In genomic region chr17:25410786-25411185, GRCm38 (mm10) we compare ENCODE assay signal across 14 mouse cellular contexts. TPM values are rescaled to one million over a fixed set of nuclear protein-coding genes. Genes with fewer than 3 reads are reported as not detected.
DNase-seq lines count a peak whose midpoint lies in the region; ATAC-seq lines count a peak whose summit lies in the region.
"Had no signal": no experiment of that assay in that cellular context is flagged by ENCODE, and none has a peak within 500 bp of the region (broad histone marks: within the 10 kb centered on the region; RNA-seq: fewer than 3 reads in every experiment).

No protein-coding gene starts in this region.

- H3K27me3 ChIP-seq in heart, embryonic 10.5 days (ENCODE audit: insufficient read depth, poor library complexity, severe bottlenecking): no peaks in the 10 kb centered on the region
- 0 out of 2 replicates have a peak, but pooled peaks cover 3% of the 10 kb centered on the region for H3K27me3 ChIP-seq in midbrain, embryonic 13.5 days
- 0 out of 2 replicates have a peak, but pooled peaks cover 5% of the 10 kb centered on the region for H3K27me3 ChIP-seq in midbrain, embryonic 10.5 days (ENCODE audit: low read depth, poor library complexity, severe bottlenecking)
- no peaks in the 10 kb centered on the region for H3K27me3 ChIP-seq in hindbrain, embryonic 12.5 days
- H3K27me3 ChIP-seq in neural tube, embryonic 14.5 days (ENCODE audit: control insufficient read depth, insufficient read depth, low read length): no peaks in the 10 kb centered on the region

- peaks cover 82% of the 10 kb centered on the region for H3K4me1 ChIP-seq in heart, embryonic 10.5 days
- H3K4me1 ChIP-seq in midbrain, embryonic 13.5 days (replicated peaks): peaks cover 80% of the 10 kb centered on the region
- peaks cover 74% of the 10 kb centered on the region for H3K4me1 ChIP-seq in midbrain, embryonic 10.5 days
- peaks cover 68% of the 10 kb centered on the region for H3K4me1 ChIP-seq in hindbrain, embryonic 12.5 days
- peaks cover 44% of the 10 kb centered on the region for H3K4me1 ChIP-seq in neural tube, embryonic 14.5 days (ENCODE audit: control insufficient read depth, insufficient read depth, low read length)

- H3K4me3 ChIP-seq in heart, embryonic 10.5 days: peak overlapping the region; percentile 18; the same call in 1 of the 2 replicates
- no peak overlapping the region for H3K4me3 ChIP-seq in midbrain, embryonic 13.5 days (replicated peaks)
- no peak overlapping the region for H3K4me3 ChIP-seq in midbrain, embryonic 10.5 days
- H3K4me3 ChIP-seq in hindbrain, embryonic 12.5 days: no peak overlapping the region
- H3K4me3 ChIP-seq in neural tube, embryonic 14.5 days (ENCODE audit: low read depth, low read length): no peak overlapping the region

- no peak overlapping the region for H3K4me2 ChIP-seq in midbrain, embryonic 13.5 days (replicated peaks)
- no peak overlapping the region for H3K4me2 ChIP-seq in hindbrain, embryonic 12.5 days (replicated peaks)
- H3K4me2 ChIP-seq in neural tube, embryonic 14.5 days (ENCODE audit: low read depth, low read length): no peak overlapping the region

- H3K9ac ChIP-seq in midbrain, embryonic 13.5 days (replicated peaks): peak overlapping the region; percentile 1; the same call in 1 of the 2 replicates
- no peak overlapping the region for H3K9ac ChIP-seq in hindbrain, embryonic 12.5 days
- H3K9ac ChIP-seq in neural tube, embryonic 14.5 days (replicated peaks; ENCODE audit: low read depth, low read length): no peak overlapping the region

- WGBS in heart, embryonic 10.5 days: 53% methylated on average over 7 of the region's 7 CpGs
- 40% methylated on average over 7 of the region's 7 CpGs for WGBS in midbrain, embryonic 13.5 days
- WGBS in midbrain, embryonic 10.5 days: 68% methylated on average over 7 of the region's 7 CpGs
- 42% methylated on average over 7 of the region's 7 CpGs for WGBS in hindbrain, embryonic 12.5 days
- WGBS in neural tube, embryonic 14.5 days: 25% methylated on average over 7 of the region's 7 CpGs

- intact Hi-C loops in heart, postnatal 10 days (cut with DNase I): no loop called here

- no peak for DNase-seq in heart, embryonic 10.5 days (ENCODE audit: low spot score)
- DNase-seq in heart, postnatal 10 days: no peak
- DNase-seq in midbrain, embryonic 10.5 days (ENCODE audit: low spot score): no peak
- no peak for DNase-seq in thymus, postnatal 25 days
- no peak for DNase-seq in layer of hippocampus, postnatal 14 days (ENCODE audit: low spot score in 2 of 2)
- DNase-seq: kidney, adult 2 months; lung, postnatal 14 days had no signal

- peaks cover 8% of the 10 kb centered on the region; the same call in 1 of the 2 replicates for H3K36me3 ChIP-seq in heart, embryonic 10.5 days
- H3K36me3 ChIP-seq in midbrain, embryonic 13.5 days: no peaks in the 10 kb centered on the region
- H3K36me3 ChIP-seq in midbrain, embryonic 10.5 days: no peaks in the 10 kb centered on the region
- H3K36me3 ChIP-seq in hindbrain, embryonic 12.5 days: no peaks in the 10 kb centered on the region
- H3K36me3 ChIP-seq in neural tube, embryonic 14.5 days (ENCODE audit: control insufficient read depth, insufficient read depth, low read length): no peaks in the 10 kb centered on the region

- ATAC-seq in midbrain, embryonic 13.5 days: no peak
- no peak for ATAC-seq in hindbrain, embryonic 12.5 days (ENCODE audit: low FRiP score)
- no peak for ATAC-seq in neural tube, embryonic 14.5 days (ENCODE audit: low read depth)

- peak overlapping the region; percentile 85 for H3K27ac ChIP-seq in heart, embryonic 10.5 days
- H3K27ac ChIP-seq in midbrain, embryonic 13.5 days: peak overlapping the region; percentile 52
- no peak overlapping the region for H3K27ac ChIP-seq in midbrain, embryonic 10.5 days (replicated peaks)
- peak overlapping the region; percentile 64 for H3K27ac ChIP-seq in hindbrain, embryonic 12.5 days
- peak overlapping the region; percentile 60; the same call in 1 of the 2 replicates for H3K27ac ChIP-seq in neural tube, embryonic 14.5 days (ENCODE audit: low read depth, low read length)

- 0 out of 2 replicates have a peak, but pooled peaks cover 2% of the 10 kb centered on the region for H3K9me3 ChIP-seq in heart, embryonic 10.5 days
- H3K9me3 ChIP-seq in midbrain, embryonic 13.5 days: no peaks in the 10 kb centered on the region
- no peaks in the 10 kb centered on the region for H3K9me3 ChIP-seq in midbrain, embryonic 10.5 days (replicated peaks)
- H3K9me3 ChIP-seq in hindbrain, embryonic 12.5 days (replicated peaks): no peaks in the 10 kb centered on the region
- no peaks in the 10 kb centered on the region for H3K9me3 ChIP-seq in neural tube, embryonic 14.5 days (ENCODE audit: control insufficient read depth, low read length)

RNA-seq across cellular contexts. Expression of gene Cacna1h, which starts 22.8 kb away (rescaled TPM):
- polyA plus RNA-seq in heart, embryonic 10.5 days (2016; fragmentation: Nextera tagmentation; extraction: Ambion mirVana): 11.1 and 11.8 TPM in 2 replicates
- 1 to 10 TPM; 7.9 to 8.4 TPM for total RNA-seq in heart, postnatal 10 days (2021)
- 8.6 and 11.5 TPM in 2 replicates for polyA plus RNA-seq in midbrain, embryonic 13.5 days (2015; fragmentation: Nextera tagmentation; extraction: Ambion mirVana)
- polyA plus RNA-seq in midbrain, embryonic 10.5 days (2016; fragmentation: Nextera tagmentation; extraction: Ambion mirVana): 2.1 and 3.6 TPM in 2 replicates
- 12.5 and 12.7 TPM in 2 replicates for polyA plus RNA-seq in hindbrain, embryonic 12.5 days (2016; fragmentation: Nextera tagmentation; extraction: Ambion mirVana)
- polyA plus RNA-seq in neural tube, embryonic 14.5 days (2014; fragmentation: Nextera tagmentation; extraction: Ambion mirVana): 12.3 and 12.8 TPM in 2 replicates
- 10 to 100 TPM; 80.9 to 98.4 TPM for total RNA-seq in layer of hippocampus, postnatal 14 days (2021)
- total RNA-seq: liver, adult 2 months had no signal

RNA-seq across cellular contexts. Expression of gene Tpsg1, which starts 41.7 kb away (rescaled TPM):
- 0.54 TPM in 1 of 2 replicates, not detected in the other for polyA plus RNA-seq in heart, embryonic 10.5 days (2016; fragmentation: Nextera tagmentation; extraction: Ambion mirVana)
- not detected for total RNA-seq in heart, postnatal 10 days (2021)
- polyA plus RNA-seq in midbrain, embryonic 13.5 days (2015; fragmentation: Nextera tagmentation; extraction: Ambion mirVana): 1.1 TPM in 1 of 2 replicates, not detected in the other
- polyA plus RNA-seq in midbrain, embryonic 10.5 days (2016; fragmentation: Nextera tagmentation; extraction: Ambion mirVana): not detected in 2 replicates
- polyA plus RNA-seq in hindbrain, embryonic 12.5 days (2016; fragmentation: Nextera tagmentation; extraction: Ambion mirVana): 0.86 TPM in 1 of 2 replicates, not detected in the other
- polyA plus RNA-seq in neural tube, embryonic 14.5 days (2014; fragmentation: Nextera tagmentation; extraction: Ambion mirVana): 1.1 and 1.6 TPM in 2 replicates
- total RNA-seq in layer of hippocampus, postnatal 14 days (2021): not detected
- total RNA-seq: common myeloid progenitor, adult 5-6 weeks; liver, adult 2 months had no signal
- polyA plus RNA-seq: kidney, adult 2 months; liver, adult 2 months had no signal

RNA-seq across cellular contexts. Expression of gene Tekt4, which starts 43.6 kb away (rescaled TPM):
- 0.55 and 0.84 TPM in 2 replicates for polyA plus RNA-seq in heart, embryonic 10.5 days (2016; fragmentation: Nextera tagmentation; extraction: Ambion mirVana)
- total RNA-seq in heart, postnatal 10 days (2021): not detected
- polyA plus RNA-seq in midbrain, embryonic 13.5 days (2015; fragmentation: Nextera tagmentation; extraction: Ambion mirVana): 0.50 and 0.81 TPM in 2 replicates
- polyA plus RNA-seq in midbrain, embryonic 10.5 days (2016; fragmentation: Nextera tagmentation; extraction: Ambion mirVana): 0.17 and 0.38 TPM in 2 replicates
- polyA plus RNA-seq in hindbrain, embryonic 12.5 days (2016; fragmentation: Nextera tagmentation; extraction: Ambion mirVana): 1.0 and 1.7 TPM in 2 replicates
- polyA plus RNA-seq in neural tube, embryonic 14.5 days (2014; fragmentation: Nextera tagmentation; extraction: Ambion mirVana): 0.83 and 0.98 TPM in 2 replicates
- total RNA-seq in layer of hippocampus, postnatal 14 days (2021): 1 to 10 TPM; 3.3 to 4.6 TPM
- total RNA-seq: common myeloid progenitor, adult 5-6 weeks; gastrocnemius, postnatal 4 days; liver, adult 2 months had no signal
- polyA plus RNA-seq: liver, adult 2 months; stomach, embryonic 14.5 days had no signal

RNA-seq across cellular contexts. Expression of gene Tpsb2, which starts 44.7 kb away (rescaled TPM):
- polyA plus RNA-seq in heart, embryonic 10.5 days (2016; fragmentation: Nextera tagmentation; extraction: Ambion mirVana): not detected in 2 replicates
- 1 to 10 TPM; 6.0 to 6.7 TPM for total RNA-seq in heart, postnatal 10 days (2021)
- not detected in 2 replicates for polyA plus RNA-seq in midbrain, embryonic 13.5 days (2015; fragmentation: Nextera tagmentation; extraction: Ambion mirVana)
- not detected in 2 replicates for polyA plus RNA-seq in midbrain, embryonic 10.5 days (2016; fragmentation: Nextera tagmentation; extraction: Ambion mirVana)
- not detected in 2 replicates for polyA plus RNA-seq in hindbrain, embryonic 12.5 days (2016; fragmentation: Nextera tagmentation; extraction: Ambion mirVana)
- not detected in 2 replicates for polyA plus RNA-seq in neural tube, embryonic 14.5 days (2014; fragmentation: Nextera tagmentation; extraction: Ambion mirVana)
- 1 to 10 TPM in 1 of 2 experiments, under 1 TPM in 1; 0.36 to 1.8 TPM for total RNA-seq in layer of hippocampus, postnatal 14 days (2021)
- total RNA-seq: common myeloid progenitor, adult 5-6 weeks; liver, adult 2 months had no signal
- polyA plus RNA-seq: liver, adult 2 months had no signal
